Mouse (Mus musculus) forebrain, embryonic 12.5 days (tissue): ENCODE measurements at regions not wholly inside any gene's neighbourhood (a gene's known extent, or its start where the extent isn't known, plus 50 kb on each side); places are given as distances from the start of the nearest gene placed in this dataset.

Experiments
- ATAC-seq: fragments of 200-750 bp; cut with Nextera tagmentation; 2 replicates; pipeline ENCODE4 v1.8.0; 2017; ENCODE audit warnings: moderate TSS enrichment; ENCODE audit not compliant: low FRiP score
- H3K27ac ChIP-seq: fragments of 300-500 bp; sonication (generic); 2 replicates; pipeline ENCODE4 v1.5.1; 2016; ENCODE audit warnings: mild to moderate bottlenecking
- H3K27me3 ChIP-seq: fragments of 300-500 bp; sonication (generic); 2 replicates; pipeline ENCODE4 v1.6.1; 2016; ENCODE audit warnings: mild to moderate bottlenecking
- H3K36me3 ChIP-seq: fragments of 300-500 bp; sonication (generic); replicated peaks from 2 replicates; pipeline ENCODE4 v1.6.1; 2016; ENCODE audit warnings: mild to moderate bottlenecking
- H3K4me1 ChIP-seq: fragments of 300-500 bp; sonication (generic); 2 replicates; pipeline ENCODE4 v1.6.1; 2016
- H3K4me2 ChIP-seq: fragments of 300-500 bp; sonication (generic); 2 replicates; pipeline ENCODE4 v1.6.1; 2016; ENCODE audit warnings: mild to moderate bottlenecking, moderate library complexity
- H3K4me3 ChIP-seq: fragments of 300-500 bp; sonication (generic); replicated peaks from 2 replicates; pipeline ENCODE4 v1.5.1; 2016; ENCODE audit warnings: mild to moderate bottlenecking
- H3K9ac ChIP-seq: fragments of 300-500 bp; sonication (generic); 2 replicates; pipeline ENCODE4 v1.6.1; 2016; ENCODE audit warnings: mild to moderate bottlenecking
- H3K9me3 ChIP-seq: fragments of 300-500 bp; sonication (generic); 2 replicates; pipeline ENCODE4 v1.6.1; 2016
- WGBS: fragments of 180-500 bp; shearing (Covaris S2); methylation state at CpG from one replicate; pipeline ENCODE4 v1.1.7; 2016; 5-methylcytosine and 5-hydroxymethylcytosine counted together

DNA sequence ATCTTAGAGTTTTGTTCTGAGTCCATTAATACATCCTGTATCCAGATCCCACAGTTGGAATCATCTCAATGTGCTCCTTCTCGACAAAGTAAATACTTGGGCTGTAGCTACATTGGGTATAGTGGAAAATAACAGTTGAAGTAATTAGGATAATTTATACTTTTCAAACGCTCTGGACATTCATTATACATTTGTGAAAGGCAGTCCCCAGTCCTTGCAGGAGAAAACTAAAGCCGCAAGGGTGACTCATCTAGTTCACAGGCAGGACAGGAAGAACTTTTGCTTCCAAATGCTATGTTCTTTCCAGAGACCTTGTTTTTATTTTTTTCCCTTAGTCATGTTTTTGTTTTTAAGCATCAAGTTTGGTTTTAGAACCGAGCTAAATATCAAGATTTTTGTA, 218.8 kb downstream of the Gpr37 start:
- no peak for ATAC-seq
- Histone ChIP-seq H3K27ac (no peak overlapping the region), H3K4me3 (no peak overlapping the region), H3K36me3 (no peaks in the 10 kb centered on the region), H3K4me1 (no peaks in the 10 kb centered on the region), H3K27me3 (no peaks in the 10 kb centered on the region), H3K4me2 (no peak overlapping the region), H3K9me3 (no peaks in the 10 kb centered on the region), H3K9ac (no peak overlapping the region)
- 44% methylated on average over 4 of the region's 4 CpGs for WGBS

DNA sequence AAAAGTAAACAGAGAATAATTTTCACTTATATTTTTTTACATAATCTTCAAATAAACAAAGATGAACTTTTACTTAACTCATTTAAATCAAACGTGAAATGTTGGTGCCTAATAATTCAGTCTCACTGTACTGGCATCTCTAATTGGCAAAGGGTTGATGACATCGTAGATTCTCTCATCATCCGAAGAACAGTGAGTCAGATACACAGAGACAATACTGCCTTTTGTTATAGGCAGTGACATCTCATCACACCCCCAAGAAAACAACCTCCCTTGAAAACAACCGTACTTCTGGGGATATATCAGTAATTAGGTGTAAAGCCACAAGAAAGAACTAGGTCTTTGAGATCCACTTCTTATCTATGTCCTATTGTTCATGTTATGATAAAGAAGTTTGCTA, 227.5 kb downstream of the Gpr37 start:
- H3K9ac ChIP-seq: no peak overlapping the region
- H3K4me2 ChIP-seq: no peak overlapping the region
- no peaks in the 10 kb centered on the region for H3K36me3 ChIP-seq
- WGBS: 80% methylated on average over 4 of the region's 4 CpGs
- H3K27ac ChIP-seq: no peak overlapping the region
- no peak overlapping the region for H3K4me3 ChIP-seq
- H3K27me3 ChIP-seq: no peaks in the 10 kb centered on the region
- H3K4me1 ChIP-seq: no peaks in the 10 kb centered on the region
- no peaks in the 10 kb centered on the region for H3K9me3 ChIP-seq
- no peak for ATAC-seq

DNA sequence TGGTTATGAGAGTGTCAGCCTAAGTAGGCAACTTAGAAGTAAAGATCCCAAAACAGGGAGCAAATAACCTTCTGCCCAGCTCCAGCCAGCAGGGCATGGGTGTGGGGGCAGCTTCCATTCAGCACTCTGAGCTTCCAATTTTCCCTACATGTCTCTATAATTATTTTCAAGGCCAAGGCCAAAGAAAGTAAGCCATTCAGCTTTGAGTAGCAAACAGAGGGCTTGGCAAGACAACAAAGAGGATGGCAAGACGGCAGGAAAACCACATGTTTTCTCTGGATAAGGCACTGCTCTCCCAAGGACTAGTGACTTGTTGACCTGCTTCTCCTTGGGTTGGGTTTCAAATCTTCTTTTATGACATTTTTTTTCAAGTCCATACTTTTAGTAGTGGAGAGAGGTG, 240.1 kb downstream of the Gpr37 start:
- Histone ChIP-seq H3K9me3 (no peaks in the 10 kb centered on the region), H3K4me1 (no peaks in the 10 kb centered on the region), H3K27ac (no peak overlapping the region), H3K4me2 (no peak overlapping the region), H3K36me3 (no peaks in the 10 kb centered on the region), H3K27me3 (no peaks in the 10 kb centered on the region), H3K4me3 (no peak overlapping the region), H3K9ac (no peak overlapping the region)
- 40% methylated on average over 1 of the region's 1 CpGs for WGBS
- no peak for ATAC-seq

DNA sequence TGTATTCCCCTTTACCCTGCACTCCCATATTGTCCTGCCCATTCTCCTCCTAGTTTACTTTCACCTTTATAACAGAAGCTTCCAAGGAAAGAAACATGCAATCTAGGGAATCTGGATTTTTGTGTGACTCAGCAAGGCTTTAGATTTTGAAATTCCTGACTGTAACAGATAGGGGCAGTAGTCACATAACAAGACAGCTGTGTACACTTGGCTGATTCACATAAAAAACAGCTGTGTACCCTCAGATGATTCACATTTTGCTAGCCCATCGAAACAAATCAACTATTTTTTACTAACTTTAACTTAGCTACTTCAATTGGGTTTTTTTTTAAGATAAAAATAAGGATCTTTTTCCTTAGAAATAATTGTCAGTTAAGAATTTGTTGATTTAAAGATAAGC, 240.6 kb downstream of the Gpr37 start:
- WGBS: 90% methylated on average over 1 of the region's 1 CpGs
- H3K4me3 ChIP-seq: no peak overlapping the region
- no peaks in the 10 kb centered on the region for H3K27me3 ChIP-seq
- no peaks in the 10 kb centered on the region for H3K4me1 ChIP-seq
- H3K36me3 ChIP-seq: no peaks in the 10 kb centered on the region
- ATAC-seq: no peak
- no peaks in the 10 kb centered on the region for H3K9me3 ChIP-seq
- no peak overlapping the region for H3K27ac ChIP-seq
- no peak overlapping the region for H3K9ac ChIP-seq
- H3K4me2 ChIP-seq: no peak overlapping the region

DNA sequence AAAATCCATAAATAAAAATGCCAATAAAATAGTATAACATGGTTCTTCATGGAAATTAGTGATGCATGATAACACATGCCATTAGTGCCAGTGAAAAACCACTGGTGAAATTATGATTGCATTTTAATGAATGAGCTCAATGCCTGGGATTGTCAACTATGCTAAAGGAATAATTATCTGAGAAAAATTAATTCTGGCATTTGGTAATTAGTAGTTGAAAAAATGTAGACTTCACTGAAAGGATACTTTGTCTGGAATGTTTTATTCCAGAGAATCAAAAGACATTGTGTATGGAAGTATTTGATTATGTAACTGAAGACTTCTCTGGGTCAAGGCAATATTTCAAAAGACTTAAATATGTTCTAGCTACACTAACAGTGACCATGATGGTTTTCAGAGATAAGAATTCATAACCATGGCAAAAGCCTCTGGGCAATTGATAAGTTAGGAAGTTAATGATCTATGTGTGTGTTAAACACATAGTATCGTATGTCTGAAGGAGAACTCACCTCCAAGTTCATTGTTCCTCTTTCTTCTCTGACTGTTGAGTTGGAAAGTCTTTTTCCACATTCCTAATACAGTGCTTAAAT, 245.1 kb downstream of the Gpr37 start:
- WGBS: 80% methylated on average over 1 of the region's 1 CpGs
- no peaks in the 10 kb centered on the region for H3K9me3 ChIP-seq
- H3K4me2 ChIP-seq: no peak overlapping the region
- no peak overlapping the region for H3K27ac ChIP-seq
- no peaks in the 10 kb centered on the region for H3K27me3 ChIP-seq
- H3K4me3 ChIP-seq: no peak overlapping the region
- H3K4me1 ChIP-seq: no peaks in the 10 kb centered on the region
- H3K9ac ChIP-seq: no peak overlapping the region
- no peaks in the 10 kb centered on the region for H3K36me3 ChIP-seq
- no peak for ATAC-seq

DNA sequence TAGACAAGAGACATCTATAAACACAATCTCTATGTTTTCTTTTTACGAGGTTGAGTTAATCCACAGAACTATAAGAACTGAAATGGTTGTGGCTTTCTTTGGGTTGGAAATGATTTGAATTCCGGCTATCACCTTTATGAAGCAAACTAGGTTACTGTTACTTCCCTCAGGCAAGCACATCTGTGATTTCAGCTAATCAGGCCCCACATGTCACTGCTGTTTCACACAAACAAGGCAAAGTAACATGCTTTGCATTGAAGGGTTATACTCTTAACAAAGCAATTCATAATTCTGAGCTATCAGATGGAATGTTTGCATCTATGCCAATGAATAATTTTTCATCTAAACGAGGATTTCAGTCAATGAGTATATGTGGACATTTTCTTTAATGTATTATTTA, 246.4 kb downstream of the Gpr37 start:
- ATAC-seq: no peak
- 74% methylated on average over 3 of the region's 3 CpGs for WGBS

DNA sequence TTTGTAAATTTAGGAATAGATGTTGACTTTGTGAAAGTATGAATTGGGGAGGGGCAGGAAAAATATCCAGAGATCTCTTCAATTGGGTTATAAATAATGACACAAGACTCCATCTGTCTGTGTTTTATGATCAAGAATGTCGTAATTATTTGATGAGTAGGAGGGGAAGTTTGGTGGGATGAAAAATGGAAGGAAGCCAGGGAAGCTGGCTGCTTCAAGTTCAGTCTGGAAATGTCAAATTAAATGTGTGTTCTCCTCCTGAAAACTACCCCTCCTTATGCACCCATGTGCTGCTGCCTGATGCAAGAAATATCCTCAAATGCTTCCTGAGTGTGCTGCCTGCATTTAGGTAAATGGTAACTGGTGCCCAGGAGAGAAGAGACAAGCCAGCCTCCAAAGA, 246.8 kb downstream of the Gpr37 start:
- WGBS: 78% methylated on average over 1 of the region's 1 CpGs
- ATAC-seq: no peak
- no peaks in the 10 kb centered on the region for H3K27me3 ChIP-seq
- H3K27ac ChIP-seq: no peak overlapping the region
- no peaks in the 10 kb centered on the region for H3K9me3 ChIP-seq
- H3K4me3 ChIP-seq: no peak overlapping the region
- H3K4me2 ChIP-seq: no peak overlapping the region
- H3K36me3 ChIP-seq: no peaks in the 10 kb centered on the region
- no peak overlapping the region for H3K9ac ChIP-seq
- no peaks in the 10 kb centered on the region for H3K4me1 ChIP-seq

More for the DNA sequence above, 246.4 kb downstream of the Gpr37 start:
- H3K9ac ChIP-seq: no peak overlapping the region
- H3K4me1 ChIP-seq: no peaks in the 10 kb centered on the region
- H3K27ac ChIP-seq: no peak overlapping the region
- H3K36me3 ChIP-seq: no peaks in the 10 kb centered on the region
- no peak overlapping the region for H3K4me3 ChIP-seq
- H3K4me2 ChIP-seq: no peak overlapping the region
- H3K9me3 ChIP-seq: no peaks in the 10 kb centered on the region
- no peaks in the 10 kb centered on the region for H3K27me3 ChIP-seq

DNA sequence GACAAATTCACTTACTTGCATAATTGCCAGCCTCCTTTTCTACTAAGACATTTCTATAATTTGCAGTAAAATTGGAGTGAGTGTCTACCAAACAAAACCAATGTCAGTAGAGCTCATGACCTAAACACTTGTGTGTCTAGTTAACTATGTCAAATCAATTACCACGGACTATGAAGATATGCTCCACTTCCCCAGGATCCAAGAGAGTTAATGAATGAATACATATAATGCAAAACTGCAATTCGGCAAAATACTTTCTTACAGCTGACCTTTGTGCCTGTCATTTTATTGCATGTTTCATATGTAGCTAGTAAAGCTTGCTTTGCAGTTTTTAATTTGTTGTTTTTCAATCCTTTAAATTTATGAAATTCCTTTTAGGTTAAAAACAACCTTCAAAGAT, 248.4 kb downstream of the Gpr37 start:
- Histone ChIP-seq H3K36me3 (no peaks in the 10 kb centered on the region), H3K9ac (no peak overlapping the region), H3K9me3 (no peaks in the 10 kb centered on the region), H3K4me3 (no peak overlapping the region), H3K4me1 (0 out of 2 replicates have a peak, but pooled peaks cover 4% of the 10 kb centered on the region), H3K27ac (no peak overlapping the region), H3K4me2 (no peak overlapping the region), H3K27me3 (no peaks in the 10 kb centered on the region)
- WGBS: 79% methylated on average over 2 of the region's 2 CpGs
- ATAC-seq: no peak

DNA sequence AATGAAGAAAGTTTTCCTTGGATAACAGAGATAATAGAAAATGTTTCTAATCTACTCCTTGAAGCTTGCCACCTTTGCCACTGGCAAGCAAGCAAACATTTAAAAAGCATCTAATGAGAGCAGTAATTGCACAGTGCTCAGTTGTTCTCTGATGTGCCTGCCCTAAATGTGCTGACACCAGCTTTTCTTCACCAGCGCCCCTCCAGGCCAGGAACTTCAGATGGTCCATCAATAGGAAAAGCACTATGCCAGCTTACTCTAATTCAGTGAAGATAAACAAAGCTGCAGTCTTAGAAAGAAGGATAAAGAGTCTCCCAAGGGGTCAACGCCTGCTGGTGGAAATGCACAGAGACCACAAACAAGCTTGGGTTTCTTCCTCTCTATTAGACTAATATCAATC, 252.7 kb downstream of the Gpr37 start:
- WGBS: 6% methylated on average over 2 of the region's 2 CpGs
- ATAC-seq: peak; percentile 84; the same call in 1 of the 2 replicates

DNA sequence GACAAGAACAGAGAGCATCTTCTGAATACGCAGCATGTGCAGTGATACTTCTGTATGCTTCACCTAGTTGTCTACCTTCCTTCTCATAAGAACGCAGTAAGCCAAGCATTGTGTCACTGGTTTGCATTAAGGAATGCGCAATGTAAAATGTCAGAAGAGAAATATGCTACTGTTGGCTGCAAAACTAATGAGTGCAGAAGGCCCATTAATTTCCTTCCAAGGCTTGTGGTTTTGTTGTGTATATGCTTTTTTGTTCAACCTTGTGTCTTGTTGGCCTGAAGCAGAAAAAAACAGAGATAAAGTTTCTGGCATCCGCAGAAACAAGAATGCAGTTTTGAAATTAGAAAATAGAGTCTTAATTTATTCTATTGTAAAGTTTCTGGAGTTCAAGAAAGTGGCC, 261.5 kb downstream of the Gpr37 start:
- no peaks in the 10 kb centered on the region for H3K4me1 ChIP-seq
- H3K27me3 ChIP-seq: no peaks in the 10 kb centered on the region
- WGBS: 94% methylated on average over 4 of the region's 4 CpGs
- no peak overlapping the region for H3K4me2 ChIP-seq
- H3K4me3 ChIP-seq: no peak overlapping the region
- no peak overlapping the region for H3K27ac ChIP-seq
- H3K9ac ChIP-seq: no peak overlapping the region
- H3K36me3 ChIP-seq: no peaks in the 10 kb centered on the region
- ATAC-seq: no peak
- H3K9me3 ChIP-seq: no peaks in the 10 kb centered on the region

More for the DNA sequence above, 252.7 kb downstream of the Gpr37 start:
- Histone ChIP-seq H3K27me3 (no peaks in the 10 kb centered on the region), H3K9ac (no peak overlapping the region), H3K9me3 (no peaks in the 10 kb centered on the region), H3K36me3 (no peaks in the 10 kb centered on the region), H3K4me3 (no peak overlapping the region), H3K4me2 (no peak overlapping the region), H3K27ac (no peak overlapping the region), H3K4me1 (0 out of 2 replicates have a peak, but pooled peaks cover 4% of the 10 kb centered on the region)

DNA sequence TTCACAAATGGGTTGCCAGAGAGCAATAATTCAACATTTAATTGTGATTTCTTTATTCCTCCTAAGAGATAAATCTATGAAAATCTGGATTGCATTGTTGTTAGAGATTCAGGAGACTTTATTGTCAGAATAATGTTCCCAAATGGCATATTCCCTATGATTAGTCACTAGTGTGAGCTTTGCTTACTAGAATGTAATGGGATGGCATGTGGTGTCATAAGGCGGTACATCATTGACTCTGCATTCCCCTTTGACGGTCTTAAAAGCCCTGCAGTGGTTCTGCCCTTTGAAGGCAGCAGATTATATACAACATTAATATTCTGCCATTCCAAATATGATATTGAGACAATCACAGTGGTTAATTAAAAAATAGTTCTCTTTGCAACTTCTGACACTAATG, 271.7 kb downstream of the Gpr37 start:
- no peak overlapping the region for H3K4me3 ChIP-seq
- no peak overlapping the region for H3K4me2 ChIP-seq

DNA sequence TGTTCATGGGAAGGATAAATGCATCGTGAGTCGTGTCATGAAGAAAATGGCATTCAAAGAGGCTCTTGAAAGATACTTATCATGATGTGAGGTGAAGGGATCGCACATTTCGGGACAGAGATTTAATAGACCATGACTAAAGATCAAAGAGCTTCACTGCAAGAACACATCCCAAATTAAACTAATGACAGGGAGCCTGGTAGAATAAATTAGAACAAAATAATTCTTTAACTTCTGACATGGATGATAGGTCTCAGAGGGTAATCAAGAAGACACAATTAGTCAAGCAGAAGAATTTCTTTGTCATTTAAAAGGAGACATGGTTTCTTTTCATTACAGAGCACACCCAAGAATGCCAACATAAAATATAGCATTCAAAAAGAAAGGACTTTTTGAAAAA, 300.7 kb downstream of the Gpr37 start:
- WGBS: 73% methylated on average over 4 of the region's 4 CpGs
- H3K4me1 ChIP-seq: no peaks in the 10 kb centered on the region
- H3K9me3 ChIP-seq: no peaks in the 10 kb centered on the region
- no peak overlapping the region for H3K9ac ChIP-seq
- no peak overlapping the region for H3K27ac ChIP-seq
- H3K27me3 ChIP-seq: no peaks in the 10 kb centered on the region
- H3K4me2 ChIP-seq: no peak overlapping the region
- no peak for ATAC-seq
- H3K36me3 ChIP-seq: no peaks in the 10 kb centered on the region
- no peak overlapping the region for H3K4me3 ChIP-seq

More for the DNA sequence above, 271.7 kb downstream of the Gpr37 start:
- H3K36me3 ChIP-seq: no peaks in the 10 kb centered on the region
- H3K9me3 ChIP-seq: no peaks in the 10 kb centered on the region
- H3K27ac ChIP-seq: no peak overlapping the region
- H3K27me3 ChIP-seq: no peaks in the 10 kb centered on the region
- WGBS: 84% methylated on average over 2 of the region's 2 CpGs
- H3K4me1 ChIP-seq: no peaks in the 10 kb centered on the region
- no peak for ATAC-seq
- no peak overlapping the region for H3K9ac ChIP-seq
